In the genomic region with DNA sequence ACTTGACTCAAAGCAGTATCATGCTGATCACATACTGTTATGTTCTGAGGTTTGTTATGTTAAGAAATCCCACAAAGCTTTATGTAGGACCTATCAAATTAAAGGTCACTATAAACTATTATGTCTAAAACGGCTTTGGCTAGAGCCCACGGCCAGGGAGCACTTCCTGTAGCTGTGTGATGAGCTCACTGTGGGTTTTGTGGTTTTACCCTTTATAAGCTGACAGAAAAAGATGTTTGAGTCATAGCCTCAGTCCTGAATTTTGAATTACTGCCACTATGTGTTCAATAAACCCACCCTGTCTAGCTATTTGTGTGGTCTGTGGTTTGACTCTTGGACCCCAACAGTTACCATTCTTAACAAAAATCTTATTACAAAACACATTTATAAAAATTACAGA, we compare ENCODE assay signal across 16 mouse cellular contexts.
DNase-seq lines count a peak whose midpoint lies in the region; ATAC-seq and TF ChIP-seq lines count a peak whose summit lies in the region.
"Had no signal": no experiment of that assay in that cellular context is flagged by ENCODE, and none has a peak within 500 bp of the region (broad histone marks: within the 10 kb centered on the region; RNA-seq: fewer than 3 reads in every experiment).

No protein-coding gene starts in this region.

- no peak overlapping the region for H3K4me2 ChIP-seq in heart, postnatal 0 days (ENCODE audit: low read depth, low read length)
- no peak overlapping the region for H3K4me2 ChIP-seq in midbrain, embryonic 14.5 days (ENCODE audit: low read length)
- H3K4me2 ChIP-seq: embryonic facial prominence, embryonic 12.5 days; hindbrain, embryonic 14.5 days; liver, embryonic 13.5 days; midbrain, embryonic 11.5 days; neural tube, embryonic 15.5 days had no signal

- H3K36me3 ChIP-seq in heart, postnatal 0 days (replicated peaks; ENCODE audit: control insufficient read depth, insufficient read depth, low read length): peaks cover 11% of the 10 kb centered on the region
- H3K36me3 ChIP-seq in midbrain, embryonic 14.5 days (ENCODE audit: control insufficient read depth, insufficient read depth, low read length): peaks cover 5% of the 10 kb centered on the region

- TF ChIP-seq CTCF in heart, postnatal 0 days (IDR thresholded peaks at IDR 0.05; ENCODE audit: low read depth): no peak

- H3K9me3 ChIP-seq in heart, postnatal 0 days (replicated peaks; ENCODE audit: control insufficient read depth, low read length): no peaks in the 10 kb centered on the region
- no peaks in the 10 kb centered on the region for H3K9me3 ChIP-seq in midbrain, embryonic 14.5 days (ENCODE audit: control insufficient read depth, low read length)
- H3K9me3 ChIP-seq: embryonic facial prominence, embryonic 12.5 days; liver, embryonic 13.5 days; neural tube, embryonic 15.5 days had no signal

- H3K9ac ChIP-seq in heart, postnatal 0 days (replicated peaks; ENCODE audit: low read depth, low read length): no peak overlapping the region
- H3K9ac ChIP-seq in midbrain, embryonic 14.5 days (replicated peaks; ENCODE audit: low read length): no peak overlapping the region
- H3K9ac ChIP-seq: embryonic facial prominence, embryonic 12.5 days; hindbrain, embryonic 14.5 days; liver, embryonic 13.5 days; neural tube, embryonic 15.5 days had no signal

- intact Hi-C loops in heart, postnatal 14 days (cut with DNase I): no loop called here

- no peak for TF ChIP-seq EP300 in heart, postnatal 0 days (IDR thresholded peaks at IDR 0.05; ENCODE audit: low read depth)

- DNase-seq in heart, postnatal 0 days (ENCODE audit: low spot score): peak; percentile 21
- DNase-seq in heart, postnatal 14 days: no peak
- peak; percentile 40 for DNase-seq in MEL-GATA-1-ER (ENCODE audit: extremely low read depth, low read depth)
- DNase-seq in natural killer cell, adult 2 months (ENCODE audit: low spot score in 2 of 2): peak; percentile 71 to 85
- DNase-seq in urinary bladder, adult 18-20 months (ENCODE audit: low spot score in 2 of 2): no peak
- no peak for DNase-seq in midbrain, embryonic 14.5 days
- DNase-seq in heart, adult 11 months: no peak
- DNase-seq: cerebellum, adult 8-10 months; kidney, postnatal 25 days; liver, embryonic 13.5 days; right cerebral cortex, postnatal 25 days had no signal

- no peaks in the 10 kb centered on the region for H3K27me3 ChIP-seq in heart, postnatal 0 days (ENCODE audit: control insufficient read depth, insufficient read depth, low read length)
- H3K27me3 ChIP-seq in midbrain, embryonic 14.5 days (ENCODE audit: control insufficient read depth, insufficient read depth, low read length): no peaks in the 10 kb centered on the region
- H3K27me3 ChIP-seq: embryonic facial prominence, embryonic 12.5 days; liver, embryonic 13.5 days; neural tube, embryonic 15.5 days had no signal

- no peak for ATAC-seq in heart, postnatal 0 days (ENCODE audit: insufficient read depth, low read depth)
- peak; percentile 59 to 71 for ATAC-seq in hematopoietic stem cell, adult 5-6 weeks (replicated peaks in 1 of 2; ENCODE audit: insufficient read depth in 1 of 2, low FRiP score in 2 of 2, low TSS enrichment in 1 of 2, low read depth in 1 of 2, poor library complexity in 2 of 2, severe bottlenecking in 2 of 2)
- no peak for ATAC-seq in midbrain, embryonic 14.5 days (ENCODE audit: low FRiP score, low TSS enrichment)

- H3K4me1 ChIP-seq in heart, postnatal 0 days (ENCODE audit: control insufficient read depth, insufficient read depth): peaks cover 6% of the 10 kb centered on the region; the same call in 1 of the 2 replicates
- no peaks in the 10 kb centered on the region for H3K4me1 ChIP-seq in midbrain, embryonic 14.5 days (ENCODE audit: control insufficient read depth, insufficient read depth, low read length)
- H3K4me1 ChIP-seq: embryonic facial prominence, embryonic 12.5 days; neural tube, embryonic 15.5 days had no signal

- no peak overlapping the region for H3K4me3 ChIP-seq in heart, postnatal 0 days (ENCODE audit: low read depth, low read length)
- H3K4me3 ChIP-seq in midbrain, embryonic 14.5 days (replicated peaks; ENCODE audit: low read depth, low read length): no peak overlapping the region
- H3K4me3 ChIP-seq: embryonic facial prominence, embryonic 12.5 days; liver, embryonic 13.5 days; neural tube, embryonic 15.5 days had no signal

- H3K27ac ChIP-seq in heart, postnatal 0 days (ENCODE audit: low read depth): no peak overlapping the region
- H3K27ac ChIP-seq in midbrain, embryonic 14.5 days (replicated peaks; ENCODE audit: low read depth, low read length): no peak overlapping the region
- H3K27ac ChIP-seq: embryonic facial prominence, embryonic 12.5 days; hindbrain, embryonic 14.5 days; liver, embryonic 13.5 days; neural tube, embryonic 15.5 days had no signal

- 51% methylated on average over 2 of the region's 2 CpGs for WGBS in heart, postnatal 0 days
- WGBS in midbrain, embryonic 14.5 days: 82% methylated on average over 2 of the region's 2 CpGs

Comparison
In these comparisons a context has a peak if more than half of its experiments do, and no peak if none do; other contexts are left out.
1. DNase-seq: peak in heart, postnatal 0 days (single experiment), MEL-GATA-1-ER (single experiment) and natural killer cell, adult 2 months (2 of 2); none in heart, postnatal 14 days (0 of 2), urinary bladder, adult 18-20 months (0 of 2), midbrain, embryonic 14.5 days (single experiment) and heart, adult 11 months (single experiment).
2. ATAC-seq: peak in hematopoietic stem cell, adult 5-6 weeks (2 of 2); none in heart, postnatal 0 days (single experiment) and midbrain, embryonic 14.5 days (single experiment).